Mouse (Mus musculus): ENCODE results near the gene Mrnip. TPM values are rescaled to one million over a fixed set of nuclear protein-coding genes. Genes with fewer than 3 reads are reported as not detected.

Gene Mrnip
- polyA plus RNA-seq, 1 experiment, result 7.8 TPM

GRCm38 (mm10) chr11:50177111-50177510, 2.9 kb downstream of the Mrnip start:
- Histone ChIP-seq H3ac (ENCODE audit: control insufficient read depth, insufficient read length) (no peak overlapping the region), H3K27me3 (ENCODE audit: control insufficient read depth, insufficient read depth, insufficient read length) (no peaks in the 10 kb centered on the region), H3K79me2 (ENCODE audit: control insufficient read depth, insufficient read depth) (no peaks in the 10 kb centered on the region), H3K4me3 (no peak overlapping the region), H3K36me3 (ENCODE audit: control insufficient read depth, insufficient read depth) (no peaks in the 10 kb centered on the region), H3K4me2 (ENCODE audit: low read depth) (no peak overlapping the region)
- TF ChIP-seq POLR2AphosphoS2 (IDR thresholded peaks at IDR 0.05; ENCODE audit: insufficient read length, low read depth), result no peak
- TF ChIP-seq MYOG (IDR thresholded peaks at IDR 0.05; ENCODE audit: control insufficient read depth in 1 of 3, insufficient read depth in 1 of 3, insufficient read length in 2 of 3, low read depth in 2 of 3), result no peak
- no peak for TF ChIP-seq MAX (IDR thresholded peaks at IDR 0.05; ENCODE audit: low read depth)
- TF ChIP-seq CEBPB (IDR thresholded peaks at IDR 0.05; ENCODE audit: insufficient read depth, poor library complexity, severe bottlenecking), result no peak

- Histone ChIP-seq H3K36me3 (ENCODE audit: control insufficient read depth, insufficient read depth) (no peaks in the 10 kb centered on the region), H3K27me3 (ENCODE audit: control insufficient read depth, insufficient read depth, insufficient read length) (no peaks in the 10 kb centered on the region), H3ac (ENCODE audit: control insufficient read depth, insufficient read length) (no peak overlapping the region), H3K4me3 (no peak overlapping the region), H3K4me2 (ENCODE audit: low read depth) (no peak overlapping the region), H3K79me2 (ENCODE audit: control insufficient read depth, insufficient read depth) (no peaks in the 10 kb centered on the region)
- no peak for TF ChIP-seq TCF3 (IDR thresholded peaks at IDR 0.05; ENCODE audit: insufficient read length, low read depth)
Observed at GRCm38 (mm10) chr11:50178532-50179488, 4.6 kb downstream of the Mrnip start.

- no peaks in the 10 kb centered on the region for H3K27me3 ChIP-seq (ENCODE audit: control insufficient read depth, insufficient read depth, insufficient read length)
- no peak overlapping the region for H3ac ChIP-seq (ENCODE audit: control insufficient read depth, insufficient read length)
- H3K79me2 ChIP-seq (ENCODE audit: control insufficient read depth, insufficient read depth), result no peaks in the 10 kb centered on the region
- no peaks in the 10 kb centered on the region for H3K36me3 ChIP-seq (ENCODE audit: control insufficient read depth, insufficient read depth)
- no peak overlapping the region for H3K4me2 ChIP-seq (ENCODE audit: low read depth)
- no peak for TF ChIP-seq MYOG (IDR thresholded peaks at IDR 0.05; ENCODE audit: control insufficient read depth in 1 of 3, insufficient read depth in 1 of 3, insufficient read length in 2 of 3, low read depth in 2 of 3)
- no peak overlapping the region for H3K4me3 ChIP-seq
Observed at GRCm38 (mm10) chr11:50180478-50181231, 6.4 kb downstream of the Mrnip start.

GRCm38 (mm10) chr11:50182702-50183101, 8.5 kb downstream of the Mrnip start:
- Histone ChIP-seq H3K79me2 (ENCODE audit: control insufficient read depth, insufficient read depth) (no peaks in the 10 kb centered on the region), H3K4me3 (no peak overlapping the region), H3ac (ENCODE audit: control insufficient read depth, insufficient read length) (no peak overlapping the region), H3K36me3 (ENCODE audit: control insufficient read depth, insufficient read depth) (no peaks in the 10 kb centered on the region), H3K27me3 (ENCODE audit: control insufficient read depth, insufficient read depth, insufficient read length) (no peaks in the 10 kb centered on the region), H3K4me2 (ENCODE audit: low read depth) (no peak overlapping the region)
- TF ChIP-seq MYOG (IDR thresholded peaks at IDR 0.05; ENCODE audit: control insufficient read depth in 1 of 3, insufficient read depth in 1 of 3, insufficient read length in 2 of 3, low read depth in 2 of 3) (no peak), USF1 (IDR thresholded peaks at IDR 0.05; ENCODE audit: low read depth) (no peak), MAX (IDR thresholded peaks at IDR 0.05; ENCODE audit: low read depth) (no peak), CEBPB (IDR thresholded peaks at IDR 0.05; ENCODE audit: insufficient read depth, poor library complexity, severe bottlenecking) (no peak), POLR2A (IDR thresholded peaks at IDR 0.05; ENCODE audit: insufficient read length, low read depth) (no peak), MYOD1 (IDR thresholded peaks at IDR 0.05; ENCODE audit: control insufficient read depth in 1 of 3, insufficient read length in 2 of 3, low read depth in 2 of 3) (no peak), TCF3 (IDR thresholded peaks at IDR 0.05; ENCODE audit: insufficient read length, low read depth) (no peak), REST (IDR thresholded peaks at IDR 0.05; ENCODE audit: insufficient read depth, insufficient read length) (no peak), E2F4 (IDR thresholded peaks at IDR 0.05; ENCODE audit: insufficient read depth) (no peak), POLR2AphosphoS2 (IDR thresholded peaks at IDR 0.05; ENCODE audit: insufficient read length, low read depth) (no peak), TCF12 (IDR thresholded peaks at IDR 0.05; ENCODE audit: insufficient read depth, poor library complexity, severe bottlenecking) (no peak), SRF (IDR thresholded peaks at IDR 0.05; ENCODE audit: control insufficient read depth, insufficient read length, low read depth) (no peak)

- H3K4me3 ChIP-seq, result no peak overlapping the region
- no peaks in the 10 kb centered on the region for H3K79me2 ChIP-seq (ENCODE audit: control insufficient read depth, insufficient read depth)
- no peak overlapping the region for H3K4me2 ChIP-seq (ENCODE audit: low read depth)
- H3ac ChIP-seq (ENCODE audit: control insufficient read depth, insufficient read length), result no peak overlapping the region
- TF ChIP-seq POLR2A (IDR thresholded peaks at IDR 0.05; ENCODE audit: insufficient read length, low read depth) (no peak), E2F4 (IDR thresholded peaks at IDR 0.05; ENCODE audit: insufficient read depth) (no peak), MYOD1 (IDR thresholded peaks at IDR 0.05; ENCODE audit: control insufficient read depth in 1 of 3, insufficient read length in 2 of 3, low read depth in 2 of 3) (no peak), MYOG (IDR thresholded peaks at IDR 0.05; ENCODE audit: control insufficient read depth in 1 of 3, insufficient read depth in 1 of 3, insufficient read length in 2 of 3, low read depth in 2 of 3) (no peak), SRF (IDR thresholded peaks at IDR 0.05; ENCODE audit: control insufficient read depth, insufficient read length, low read depth) (no peak), POLR2AphosphoS2 (IDR thresholded peaks at IDR 0.05; ENCODE audit: insufficient read length, low read depth) (no peak)
- H3K36me3 ChIP-seq (ENCODE audit: control insufficient read depth, insufficient read depth), result no peaks in the 10 kb centered on the region
- H3K27me3 ChIP-seq (ENCODE audit: control insufficient read depth, insufficient read depth, insufficient read length), result no peaks in the 10 kb centered on the region
Observed at GRCm38 (mm10) chr11:50184788-50185187, 10.5 kb downstream of the Mrnip start.
